Mouse (Mus musculus) left cerebral cortex, postnatal 25 days (tissue): ENCODE measurements around the gene Glipr1l1. TPM values are rescaled to one million over a fixed set of nuclear protein-coding genes. Genes with fewer than 3 reads are reported as not detected.
"Not testable (repeated sequence)": the region's sequence is repeated elsewhere in the genome, so short reads cannot be mapped to it uniquely, and the experiment has no call there.

Experiments used
- DNase-seq, 2 experiments: peaks; one replicate each; pipeline ENCODE4 v3.0.0; 2022; ENCODE audit warnings: low spot score in 2 of 2, mixed read lengths in 1 of 2
- intact Hi-C: fragments of 180-260 bp; cut with DNase I; formaldehyde crosslinking; loops from one replicate; pipeline ENCODE4 v1.15.1; 2025
- total RNA-seq, 2 experiments: library from RNA; stranded (reverse); gene quantifications; 2 replicates each; pipeline ENCODE4 v1.2.3; 2021

The Glipr1l1 gene
- total RNA-seq: not detected

- DNase-seq: peak; percentile 86 to 91
Measured at GRCm38 (mm10) chr10:112059702-112060582, at the start of gene Glipr1l1. TSS of gene Glipr1l1 (plus strand) at chr10:112060189.

DNA sequence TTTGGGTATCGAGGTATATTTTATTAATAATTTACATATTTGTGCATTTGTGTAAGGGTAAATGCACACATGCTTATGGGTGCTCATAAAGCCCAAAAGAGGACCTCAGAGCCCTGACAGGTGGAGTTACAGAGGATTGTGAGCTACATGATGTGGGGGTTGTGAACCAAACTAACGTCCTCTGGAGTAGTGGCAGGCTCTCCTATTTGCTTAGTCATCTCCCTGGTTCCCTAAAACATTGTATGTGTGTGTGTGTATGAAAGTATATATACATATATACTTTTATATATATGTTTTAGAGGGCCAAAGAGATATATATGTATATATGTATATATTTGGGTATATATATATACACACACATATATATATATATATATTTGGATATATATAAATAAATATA lies 36.4 kb upstream of the Glipr1l1 start:
- intact Hi-C loops: no loop called here
- no peak for DNase-seq

More at GRCm38 (mm10) chr10:112059702-112060582, at the start of gene Glipr1l1:
- intact Hi-C loops: loop anchor here (5.0 kb wide), 2 partner anchors 102 to 742 kb away; partner anchors contain the start of genes Caps2 and Glipr1l3

GRCm38 (mm10) chr10:112028689-112029088 lies 31.3 kb upstream of the Glipr1l1 start:
- DNase-seq, intact Hi-C loops: not testable (repeated sequence)

DNA sequence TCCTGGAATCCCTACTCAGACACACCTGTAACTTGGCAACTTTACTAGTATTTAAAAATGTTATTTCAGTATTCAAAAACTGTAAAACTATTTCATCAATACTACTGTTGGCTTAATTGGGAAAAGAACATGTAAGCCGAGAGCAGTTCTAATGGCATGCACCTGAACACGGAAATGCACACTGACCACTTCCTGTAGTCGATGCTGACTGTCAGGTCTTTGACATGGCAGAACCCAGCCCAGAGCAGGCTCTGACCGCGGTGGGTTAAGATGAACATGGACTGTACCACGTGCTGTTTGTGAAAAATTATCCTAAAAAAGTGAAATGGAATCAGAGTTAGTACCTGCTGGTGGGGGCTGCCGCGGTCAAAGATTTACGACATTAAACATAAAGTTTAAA lies 16.5 kb upstream of the Glipr1l1 start:
- DNase-seq, intact Hi-C loops: not testable (repeated sequence)

DNA sequence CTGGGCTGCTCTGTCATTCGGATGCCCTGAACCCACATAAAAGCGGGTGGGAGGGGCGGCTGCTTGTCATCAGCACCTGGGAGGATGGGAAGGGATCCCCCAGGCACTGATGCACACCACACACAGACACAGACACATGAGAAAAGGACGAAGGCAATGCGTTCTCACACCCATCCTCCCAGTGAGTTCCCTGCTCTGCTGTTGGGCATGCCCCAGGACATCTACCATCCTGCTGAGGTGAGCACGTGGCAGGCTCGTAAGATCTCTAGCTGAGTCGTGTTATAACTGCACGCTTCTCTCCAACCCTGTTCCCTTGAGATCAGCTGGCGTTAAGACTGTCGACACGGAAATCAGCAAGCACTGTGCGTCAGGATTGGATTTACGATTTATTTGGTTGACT lies 15.7 kb upstream of the Glipr1l1 start:
- intact Hi-C loops, DNase-seq: not testable (repeated sequence)

GRCm38 (mm10) chr10:112051220-112051619 lies 8.8 kb upstream of the Glipr1l1 start:
- intact Hi-C loops: no loop called here

DNA sequence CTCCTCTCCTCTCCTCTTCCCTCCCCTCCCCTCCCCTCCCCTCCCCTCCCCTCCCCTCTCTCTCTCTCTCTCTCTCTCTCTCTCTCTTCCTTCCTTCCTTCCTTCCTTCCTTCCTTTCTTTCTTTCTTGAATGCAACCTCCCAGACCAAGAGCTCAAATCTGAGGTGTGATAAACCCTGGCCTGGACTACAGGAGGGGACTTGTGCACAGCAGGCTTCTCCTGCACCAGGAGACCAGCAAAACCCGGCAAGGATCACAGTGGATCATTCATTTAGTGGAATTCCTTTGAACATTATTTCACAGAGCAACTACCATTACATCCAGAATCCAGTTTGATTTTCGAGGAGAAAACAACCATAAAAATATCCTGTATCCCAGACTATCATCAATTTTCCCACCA lies 8.0 kb upstream of the Glipr1l1 start:
- intact Hi-C loops, DNase-seq: not testable (repeated sequence)

More at GRCm38 (mm10) chr10:112051220-112051619, 8.8 kb upstream of the Glipr1l1 start:
- DNase-seq: no peak

DNA sequence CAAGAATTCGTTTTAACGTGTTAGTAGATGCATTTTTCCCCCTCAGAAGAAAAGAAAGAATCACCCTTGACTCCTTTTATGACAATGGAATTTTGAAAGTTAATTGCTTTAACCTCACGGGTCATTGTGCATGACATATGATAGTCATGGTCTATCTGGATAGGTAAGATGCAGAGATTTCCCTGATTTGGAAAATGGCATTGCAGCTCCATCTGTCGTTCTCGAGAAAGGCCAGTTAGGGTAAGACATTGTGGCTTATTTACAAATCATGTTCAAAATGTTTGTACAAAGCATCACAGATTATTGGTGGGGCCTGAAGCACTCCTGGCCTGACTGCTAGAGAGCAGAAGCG lies 570 bp downstream of the Glipr1l1 start:
- intact Hi-C loops: loop anchor here (5.0 kb wide), 2 partner anchors 102 to 742 kb away; partner anchors contain the start of genes Caps2 and Glipr1l3
- DNase-seq: not testable (repeated sequence)

DNA sequence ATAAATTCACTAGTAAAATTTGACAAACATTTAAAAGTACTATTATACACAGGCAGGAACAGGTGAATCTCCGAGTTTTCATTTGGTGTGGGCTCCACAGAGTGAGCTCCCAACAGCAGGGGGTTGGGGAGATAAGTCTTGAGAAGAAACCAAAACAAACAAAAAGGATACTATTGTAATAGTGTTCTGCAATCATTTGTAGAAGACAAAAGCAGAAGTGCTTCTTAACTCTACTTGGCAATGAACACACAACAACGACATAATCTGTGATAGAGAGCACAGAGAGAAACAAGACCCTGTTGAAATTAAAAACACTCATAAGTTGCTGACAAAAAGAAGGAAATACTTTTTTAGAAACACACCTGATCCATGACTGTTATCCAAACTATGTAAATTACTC lies 20.1 kb downstream of the Glipr1l1 start:
- intact Hi-C loops: no loop called here
- DNase-seq: no peak

DNA sequence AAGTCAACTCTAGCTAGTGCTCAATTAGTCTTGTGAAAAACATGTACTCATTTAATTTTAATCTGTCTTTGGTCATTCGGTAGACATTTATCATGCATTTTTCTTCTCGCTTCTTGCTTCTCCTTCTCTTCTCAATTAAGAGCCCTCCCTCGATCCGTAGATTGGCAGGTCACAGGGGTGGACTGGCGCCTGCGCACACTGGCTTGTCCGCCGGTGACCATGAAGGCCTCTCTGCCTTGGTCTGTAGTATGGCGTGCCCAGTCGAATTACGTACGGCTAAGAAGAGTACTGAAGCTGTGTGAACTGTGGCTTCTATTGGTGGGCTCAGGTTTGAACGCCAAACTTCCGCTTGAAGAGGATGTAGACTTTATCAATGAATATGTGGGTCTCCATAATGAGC lies 23.2 kb downstream of the Glipr1l1 start, which contains the start of gene Glipr1l2:
TSS of gene Glipr1l2 (plus strand) at position 198 of the 400 bp plus-strand sequence.
- intact Hi-C loops: no loop called here
- no peak for DNase-seq

DNA sequence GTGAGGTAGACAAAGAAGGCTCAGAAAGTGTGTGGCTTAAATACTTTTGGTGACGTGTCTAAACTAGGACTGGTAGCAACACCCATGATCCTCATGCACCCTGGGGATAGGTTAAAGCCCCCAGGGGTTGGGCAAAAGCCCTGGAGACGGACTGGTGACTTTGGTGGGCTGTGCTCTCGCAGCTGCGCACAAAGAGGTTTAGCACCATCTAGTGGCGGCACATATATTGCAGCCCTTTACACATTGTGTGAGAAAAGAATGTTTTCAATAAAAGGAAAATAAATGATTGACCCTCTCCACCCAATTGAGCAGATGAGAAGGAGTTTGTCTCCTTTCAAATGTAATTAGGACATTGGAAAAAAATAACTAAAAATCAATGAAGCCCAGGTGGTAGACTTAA lies 45.8 kb downstream of the Glipr1l1 start:
- DNase-seq: peak; percentile 47 to 60
- intact Hi-C loops: loop anchor here (5.0 kb wide), 2 partner anchors 38 to 128 kb away; no protein-coding TSS in a partner anchor

DNA sequence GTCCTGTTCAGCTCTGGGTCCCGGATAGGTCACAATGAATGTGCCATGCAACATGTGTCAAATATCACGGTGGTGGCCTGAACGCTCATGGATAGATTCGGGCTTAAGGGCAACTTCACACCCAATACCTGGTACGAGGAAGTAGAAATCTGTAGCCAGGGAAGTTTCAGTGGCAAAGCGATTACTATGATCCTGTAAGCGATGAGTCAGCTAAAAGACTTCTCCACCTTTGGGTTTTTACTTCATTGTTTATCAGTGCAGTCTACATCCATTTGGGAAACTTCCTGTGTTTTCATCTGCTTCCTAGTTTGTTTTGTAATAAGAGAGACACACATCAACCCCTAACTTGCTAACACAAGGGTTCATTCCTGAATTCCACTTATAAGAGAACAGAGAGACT lies 50.4 kb downstream of the Glipr1l1 start:
- no peak for DNase-seq
- intact Hi-C loops: no loop called here

GRCm38 (mm10) chr10:112125090-112125489 lies 65.1 kb downstream of the Glipr1l1 start:
- intact Hi-C loops, DNase-seq: not testable (repeated sequence)

DNA sequence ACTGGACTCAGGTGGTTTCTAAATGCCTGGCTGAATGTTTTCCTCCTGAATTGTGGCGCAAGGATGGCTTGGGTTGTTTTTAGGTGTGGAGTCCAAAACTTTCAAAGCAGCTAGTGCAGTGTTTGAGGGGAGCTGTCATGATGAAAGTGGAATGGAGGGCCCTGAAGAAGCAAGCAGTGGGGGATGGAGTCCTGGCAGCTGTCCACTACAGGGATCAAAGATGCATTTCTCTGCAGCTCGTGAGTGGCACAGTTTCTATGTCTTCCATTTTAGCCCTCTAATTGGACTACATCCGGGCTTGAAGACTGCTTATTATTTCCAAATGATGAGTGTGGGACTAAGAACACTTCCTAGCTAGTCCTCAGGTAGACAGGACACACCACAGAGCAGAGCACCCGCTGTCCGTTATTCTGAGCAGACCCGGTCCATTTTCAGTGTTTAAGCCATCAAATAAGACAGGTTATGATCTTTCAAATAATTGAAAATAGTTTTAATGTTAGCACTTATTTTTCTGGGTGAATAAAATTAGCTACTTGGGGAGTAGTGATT lies 67.8 kb downstream of the Glipr1l1 start:
- DNase-seq, intact Hi-C loops: not testable (repeated sequence)

Other genes with a start within 250 kb of the Glipr1l1 start
- gene Krr1, start 87.5 kb upstream of the Glipr1l1 start, total RNA-seq: 10 to 100 TPM; 32.6 to 39.8 TPM
- gene Glipr1, start 57.6 kb upstream of the Glipr1l1 start, total RNA-seq: 1 to 10 TPM in 1 of 2 experiments, under 1 TPM in 1; 0.78 to 1.6 TPM
- not detected for gene Glipr1l2, start 23.2 kb downstream of the Glipr1l1 start, total RNA-seq
- gene Glipr1l3, start 100.1 kb downstream of the Glipr1l1 start, total RNA-seq: not detected
- gene Caps2, start 103.4 kb downstream of the Glipr1l1 start, total RNA-seq: under 1 TPM; 0.21 to 0.23 TPM
- 10 to 100 TPM; 86.1 to 87.5 TPM for gene Kcnc2, start 210.9 kb downstream of the Glipr1l1 start, total RNA-seq